Mouse (Mus musculus): ENCODE measurements around the gene Lrrc71. TPM values are rescaled to one million over a fixed set of nuclear protein-coding genes. Genes with fewer than 3 reads are reported as not detected.

Lrrc71 gene
- polyA plus RNA-seq, 1 experiment: 0.03 TPM

DNA sequence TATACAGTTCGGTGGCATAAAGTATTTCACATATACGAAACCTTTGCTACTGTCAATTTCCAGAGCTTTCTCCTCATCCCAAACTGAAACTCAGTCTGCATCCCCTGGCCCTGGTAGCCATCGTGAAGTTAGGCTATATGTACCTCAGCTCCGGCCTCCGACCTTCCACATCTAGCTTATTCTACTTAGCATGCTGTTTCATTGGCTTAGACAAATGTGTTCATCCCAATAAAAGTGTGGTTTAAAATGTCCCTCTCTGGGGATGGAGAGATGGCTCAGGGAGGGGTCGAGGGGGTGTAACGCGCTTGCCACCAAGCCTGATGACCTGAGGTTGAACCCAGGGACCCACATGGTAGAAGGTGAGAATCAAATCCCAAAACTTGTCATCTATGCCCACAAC, 21.1 kb upstream of the Lrrc71 start:
- H3K4me3 ChIP-seq (ENCODE audit: low read depth, low read length): no peak overlapping the region

DNA sequence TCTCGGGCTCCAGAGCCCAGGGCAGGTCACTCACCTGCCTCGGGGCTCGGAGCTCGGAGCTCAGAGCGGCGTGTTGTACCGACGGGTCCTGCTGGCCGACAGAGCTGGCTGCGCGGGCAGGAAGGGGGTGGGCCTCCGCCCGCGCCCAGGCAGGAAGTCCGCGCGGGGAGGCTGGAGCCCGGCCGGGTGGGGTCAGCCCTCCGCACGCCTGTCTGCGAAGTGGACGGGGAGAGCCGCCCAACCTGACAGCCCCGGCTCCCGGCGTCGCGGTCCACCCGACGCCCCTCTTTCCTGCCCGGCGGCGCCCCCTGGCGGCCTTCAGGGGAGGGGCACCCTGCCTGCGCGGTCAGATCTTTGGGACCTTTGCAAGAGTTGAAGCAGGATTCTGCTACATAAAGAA, 20.4 kb upstream of the Lrrc71 start:
- TF ChIP-seq CTCF (IDR thresholded peaks at IDR 0.05; ENCODE audit: extremely low read depth, insufficient read length, insufficient replicate concordance, low read depth, low read length) (peak; percentile 77), POLR2A (IDR thresholded peaks at IDR 0.05; ENCODE audit: low read depth, low read length) (peak; percentile 62)

More for the DNA sequence above, 21.1 kb upstream of the Lrrc71 start:
- peaks cover 9% of the 10 kb centered on the region for H3K4me1 ChIP-seq (ENCODE audit: control insufficient read depth, insufficient read depth, insufficient read length, low read length)
- H3K36me3 ChIP-seq (ENCODE audit: control insufficient read depth, insufficient read depth, low read length): no peaks in the 10 kb centered on the region
- WGBS: 76% methylated on average over 8 of the region's 8 CpGs
- TF ChIP-seq CTCF (IDR thresholded peaks at IDR 0.05; ENCODE audit: extremely low read depth, insufficient read length, insufficient replicate concordance, low read depth, low read length) (no peak), POLR2A (IDR thresholded peaks at IDR 0.05; ENCODE audit: low read depth, low read length) (no peak)
- H3K27ac ChIP-seq (ENCODE audit: insufficient read depth, low read depth, low read length): no peak overlapping the region
- peaks cover 2% of the 10 kb centered on the region; the same call in 1 of the 2 replicates for H3K27me3 ChIP-seq (ENCODE audit: control insufficient read depth, insufficient read depth, low read length)

DNA sequence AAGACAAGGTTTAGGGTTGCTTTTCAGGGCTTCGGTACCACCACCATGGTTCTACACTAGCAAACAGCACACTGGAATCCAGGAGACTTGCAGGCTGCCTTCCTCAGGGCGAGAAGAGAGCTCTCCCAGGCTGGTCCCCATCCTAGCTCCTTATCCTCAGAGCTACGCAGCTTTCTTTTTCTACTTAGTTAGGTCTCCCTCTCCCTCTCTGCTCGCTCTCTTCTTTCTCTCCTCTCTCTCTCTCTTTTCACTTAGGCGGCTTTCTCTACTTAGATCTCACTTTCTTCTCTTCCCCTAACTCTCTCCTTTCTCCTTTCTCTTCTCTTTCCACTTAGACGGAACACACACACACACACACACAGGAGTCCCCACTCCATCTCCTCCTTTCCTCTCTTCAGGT, 20.0 kb upstream of the Lrrc71 start:
- Histone ChIP-seq H3K4me3 (ENCODE audit: low read depth, low read length) (peak overlapping the region; percentile 73), H3K36me3 (ENCODE audit: control insufficient read depth, insufficient read depth, low read length) (no peaks in the 10 kb centered on the region), H3K27me3 (ENCODE audit: control insufficient read depth, insufficient read depth, low read length) (peaks cover 2% of the 10 kb centered on the region; the same call in 1 of the 2 replicates), H3K4me1 (ENCODE audit: control insufficient read depth, insufficient read depth, insufficient read length, low read length) (peaks cover 13% of the 10 kb centered on the region), H3K27ac (ENCODE audit: insufficient read depth, low read depth, low read length) (peak overlapping the region; percentile 67)
- no peak for TF ChIP-seq CTCF (IDR thresholded peaks at IDR 0.05; ENCODE audit: extremely low read depth, insufficient read length, insufficient replicate concordance, low read depth, low read length)
- TF ChIP-seq POLR2A (IDR thresholded peaks at IDR 0.05; ENCODE audit: low read depth, low read length): no peak
- WGBS: 57% methylated on average over 6 of the region's 6 CpGs

More for the DNA sequence above, 20.4 kb upstream of the Lrrc71 start:
- H3K27ac ChIP-seq (ENCODE audit: insufficient read depth, low read depth, low read length): peak overlapping the region; percentile 67
- peaks cover 2% of the 10 kb centered on the region; the same call in 1 of the 2 replicates for H3K27me3 ChIP-seq (ENCODE audit: control insufficient read depth, insufficient read depth, low read length)
- WGBS: 2% methylated on average over 37 of the region's 37 CpGs
- no peaks in the 10 kb centered on the region for H3K36me3 ChIP-seq (ENCODE audit: control insufficient read depth, insufficient read depth, low read length)
- peaks cover 12% of the 10 kb centered on the region for H3K4me1 ChIP-seq (ENCODE audit: control insufficient read depth, insufficient read depth, insufficient read length, low read length)
- peak overlapping the region; percentile 73 for H3K4me3 ChIP-seq (ENCODE audit: low read depth, low read length)

DNA sequence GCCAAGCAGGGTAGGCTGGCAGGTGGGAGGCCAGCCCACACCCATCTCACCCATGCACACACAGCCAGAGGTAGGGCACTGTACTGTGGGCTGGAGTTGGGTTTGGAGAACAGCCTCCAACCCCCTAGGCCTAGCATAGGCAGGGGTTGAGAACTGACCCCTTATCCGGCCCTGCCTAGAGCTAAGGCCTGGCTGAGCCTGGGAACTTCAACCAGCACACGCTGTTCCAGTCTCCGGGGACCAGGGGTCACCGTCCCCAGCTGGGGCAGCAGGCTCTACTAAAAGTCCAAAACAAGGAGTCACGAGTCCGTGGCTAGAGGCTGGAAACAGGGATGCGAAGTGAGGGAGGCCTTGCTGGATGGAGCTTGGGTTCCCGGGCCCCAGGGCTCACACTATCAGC, 19.3 kb upstream of the Lrrc71 start:
- Histone ChIP-seq H3K36me3 (ENCODE audit: control insufficient read depth, insufficient read depth, low read length) (no peaks in the 10 kb centered on the region), H3K27ac (ENCODE audit: insufficient read depth, low read depth, low read length) (peak overlapping the region; percentile 49), H3K27me3 (ENCODE audit: control insufficient read depth, insufficient read depth, low read length) (peaks cover 2% of the 10 kb centered on the region; the same call in 1 of the 2 replicates), H3K4me3 (ENCODE audit: low read depth, low read length) (peak overlapping the region; percentile 73), H3K4me1 (ENCODE audit: control insufficient read depth, insufficient read depth, insufficient read length, low read length) (peaks cover 16% of the 10 kb centered on the region)
- 67% methylated on average over 8 of the region's 8 CpGs for whole genome bisulfite sequencing
- no peak for TF ChIP-seq POLR2A (IDR thresholded peaks at IDR 0.05; ENCODE audit: low read depth, low read length)
- no peak for TF ChIP-seq CTCF (IDR thresholded peaks at IDR 0.05; ENCODE audit: extremely low read depth, insufficient read length, insufficient replicate concordance, low read depth, low read length)

DNA sequence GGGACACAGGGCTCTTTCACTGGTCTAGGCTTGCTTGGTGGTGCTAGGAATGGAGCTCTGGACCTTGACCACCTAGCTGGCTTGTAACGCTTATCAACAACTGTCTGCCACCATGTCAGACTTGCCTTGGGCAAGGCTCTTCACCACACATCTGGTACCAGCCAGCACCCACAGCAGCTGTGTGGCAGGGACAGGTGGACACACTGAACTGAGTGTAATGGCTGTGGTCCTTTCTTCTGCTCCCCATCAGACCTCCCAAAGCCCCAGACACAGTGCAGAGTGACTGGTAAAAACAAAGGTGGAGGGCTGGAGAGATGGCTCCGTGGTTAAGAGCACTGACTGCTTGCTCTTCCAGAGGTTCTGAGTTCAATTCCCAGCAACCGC, 17.9 kb upstream of the Lrrc71 start:
- Histone ChIP-seq H3K36me3 (ENCODE audit: control insufficient read depth, insufficient read depth, low read length) (no peaks in the 10 kb centered on the region), H3K4me3 (ENCODE audit: low read depth, low read length) (no peak overlapping the region), H3K27ac (ENCODE audit: insufficient read depth, low read depth, low read length) (no peak overlapping the region), H3K4me1 (ENCODE audit: control insufficient read depth, insufficient read depth, insufficient read length, low read length) (peaks cover 23% of the 10 kb centered on the region), H3K27me3 (ENCODE audit: control insufficient read depth, insufficient read depth, low read length) (peaks cover 2% of the 10 kb centered on the region; the same call in 1 of the 2 replicates)
- TF ChIP-seq POLR2A (IDR thresholded peaks at IDR 0.05; ENCODE audit: low read depth, low read length): no peak
- 67% methylated on average over 3 of the region's 3 CpGs for WGBS

DNA sequence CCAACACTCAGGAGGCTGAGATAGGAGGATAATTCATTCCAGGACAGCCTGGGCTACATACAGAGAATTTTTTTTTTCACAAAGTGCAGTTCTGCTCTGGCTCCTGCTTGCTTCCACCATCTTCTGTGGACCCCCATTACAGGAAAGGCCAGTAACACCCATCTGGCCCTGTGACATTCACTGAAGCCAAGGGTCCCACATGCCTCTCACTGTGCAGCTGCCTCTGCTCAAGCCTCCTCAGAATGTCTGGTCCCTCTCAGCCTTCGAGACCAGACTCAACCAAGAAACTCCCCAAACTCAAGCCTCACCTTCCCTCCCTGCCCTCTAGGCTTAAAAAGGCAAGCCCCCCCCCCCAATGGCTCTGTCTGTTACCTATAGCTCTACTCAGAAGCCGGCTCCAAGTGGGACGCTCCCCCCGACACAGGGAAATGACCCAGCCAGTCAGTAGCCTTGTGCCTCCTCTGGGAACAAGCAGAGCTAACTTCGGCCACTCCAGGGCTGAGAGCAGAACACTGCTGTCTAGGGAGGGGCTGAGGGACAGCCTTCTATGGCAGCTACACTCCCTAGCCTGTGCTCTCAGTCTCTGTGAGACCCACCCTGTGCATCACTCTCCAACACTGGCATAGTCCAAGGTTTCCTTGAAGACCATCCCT, 17.3 kb upstream of the Lrrc71 start:
- peak overlapping the region; percentile 44 for H3K27ac ChIP-seq (ENCODE audit: insufficient read depth, low read depth, low read length)
- H3K4me3 ChIP-seq (ENCODE audit: low read depth, low read length): no peak overlapping the region
- H3K36me3 ChIP-seq (ENCODE audit: control insufficient read depth, insufficient read depth, low read length): no peaks in the 10 kb centered on the region
- H3K27me3 ChIP-seq (ENCODE audit: control insufficient read depth, insufficient read depth, low read length): peaks cover 2% of the 10 kb centered on the region; the same call in 1 of the 2 replicates
- TF ChIP-seq POLR2A (IDR thresholded peaks at IDR 0.05; ENCODE audit: low read depth, low read length): no peak
- WGBS: 82% methylated on average over 5 of the region's 5 CpGs
- H3K4me1 ChIP-seq (ENCODE audit: control insufficient read depth, insufficient read depth, insufficient read length, low read length): peaks cover 24% of the 10 kb centered on the region

DNA sequence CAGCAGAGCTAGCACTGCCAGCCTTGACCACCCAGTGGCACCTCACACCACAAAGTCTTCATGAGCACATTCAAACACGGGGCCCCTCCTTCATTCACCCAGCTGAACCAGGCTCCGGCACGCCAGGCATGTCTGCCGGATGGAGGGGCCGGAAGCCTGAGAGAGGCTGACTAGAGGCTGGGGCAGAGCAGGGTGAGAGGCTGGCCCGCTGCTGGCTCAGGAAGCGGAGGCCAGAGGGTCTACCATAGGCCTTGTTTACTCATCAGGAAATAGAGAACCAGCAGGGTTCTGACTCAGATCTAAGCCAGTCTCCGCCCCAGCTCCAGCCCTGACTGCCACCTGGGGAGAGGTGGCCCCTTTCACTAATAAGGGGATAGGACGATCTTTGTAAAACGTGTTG, 16.7 kb upstream of the Lrrc71 start:
- Histone ChIP-seq H3K27me3 (ENCODE audit: control insufficient read depth, insufficient read depth, low read length) (peaks cover 2% of the 10 kb centered on the region; the same call in 1 of the 2 replicates), H3K4me1 (ENCODE audit: control insufficient read depth, insufficient read depth, insufficient read length, low read length) (peaks cover 24% of the 10 kb centered on the region), H3K36me3 (ENCODE audit: control insufficient read depth, insufficient read depth, low read length) (no peaks in the 10 kb centered on the region), H3K27ac (ENCODE audit: insufficient read depth, low read depth, low read length) (peak overlapping the region; percentile 44), H3K4me3 (ENCODE audit: low read depth, low read length) (peak overlapping the region; percentile 15)
- WGBS: 50% methylated on average over 10 of the region's 10 CpGs
- TF ChIP-seq POLR2A (IDR thresholded peaks at IDR 0.05; ENCODE audit: low read depth, low read length) (no peak), CTCF (IDR thresholded peaks at IDR 0.05; ENCODE audit: extremely low read depth, insufficient read length, insufficient replicate concordance, low read depth, low read length) (no peak)
